Mouse (Mus musculus) CD4-positive naive resting alpha-beta T cell, adult 76 days (primary cell): ENCODE results near the gene Txnrd1. TPM values are rescaled to one million over a fixed set of nuclear protein-coding genes. Genes with fewer than 3 reads are reported as not detected.

Experiments
- total RNA-seq: library from RNA; stranded (reverse); gene quantifications from one replicate; pipeline ENCODE4 v1.2.4, GENCODE M21; 2023

The Txnrd1 gene
- 39.0 TPM for total RNA-seq

GRCm38 (mm10) chr10:82833926-82834325, at the start of gene Txnrd1:
TSS of gene Txnrd1 (plus strand) at chr10:82833951.

DNA sequence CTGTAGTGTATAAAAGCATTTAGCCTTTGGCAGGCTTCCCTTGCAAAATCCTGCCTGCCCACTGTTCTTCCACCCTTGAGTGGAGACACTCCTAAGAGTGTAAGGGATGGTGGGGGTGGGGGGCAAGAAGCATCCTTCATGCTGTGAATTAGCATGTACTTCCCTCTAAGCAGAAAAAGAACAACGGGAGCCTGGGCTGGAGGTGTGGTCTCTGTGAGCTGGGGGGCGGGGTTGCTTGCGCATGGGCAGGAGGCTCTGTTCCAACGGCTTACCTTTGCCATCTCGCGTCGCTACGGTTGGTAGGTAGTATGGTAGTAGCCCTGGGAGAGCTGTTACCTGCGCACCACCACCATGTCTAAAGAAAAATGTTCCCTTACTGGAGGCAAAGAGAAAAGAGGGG, 32.6 kb downstream of the Txnrd1 start, which contains the start of gene Eid3:
Gene Eid3 (plus strand): TSS at position 271 of the 400 bp plus-strand sequence.

Other genes with a start within 250 kb of the Txnrd1 start
- gene 1190007I07Rik, start 210.7 kb upstream of the Txnrd1 start, total RNA-seq: 12.2 TPM
- 139 TPM for gene Tdg, start 204.1 kb upstream of the Txnrd1 start, total RNA-seq
- gene Glt8d2, start 143.3 kb upstream of the Txnrd1 start, total RNA-seq: 0.91 TPM
- gene Hcfc2, start 137.8 kb upstream of the Txnrd1 start, total RNA-seq: 24.7 TPM
- 36.7 TPM for gene Nfyb, start 69.8 kb upstream of the Txnrd1 start, total RNA-seq
- 6.4 TPM for gene Eid3, start 32.7 kb downstream of the Txnrd1 start, total RNA-seq
- 1.3 TPM for gene Chst11, start 151.5 kb downstream of the Txnrd1 start, total RNA-seq